Mouse (Mus musculus) retina, postnatal 1 day (tissue): ENCODE results near the gene Arl8b.

ENCODE experiments used
- DNase-seq: peaks from one replicate; pipeline ENCODE4 v3.0.0-alpha.2; 2012

Gene Arl8b

GRCm38 (mm10) chr6:108785551-108785950, 2.7 kb downstream of the Arl8b start:
- no peak for DNase-seq

GRCm38 (mm10) chr6:108791498-108791897, 8.6 kb downstream of the Arl8b start:
- DNase-seq = no peak

GRCm38 (mm10) chr6:108795912-108796311, 13.0 kb downstream of the Arl8b start:
- no peak for DNase-seq

GRCm38 (mm10) chr6:108796706-108797105, 13.8 kb downstream of the Arl8b start:
- peak; percentile 20 for DNase-seq

- DNase-seq = no peak
Observed at GRCm38 (mm10) chr6:108805194-108805593, 22.3 kb downstream of the Arl8b start.

- no peak for DNase-seq
Observed at GRCm38 (mm10) chr6:108805871-108806270, 23.0 kb downstream of the Arl8b start.

GRCm38 (mm10) chr6:108807446-108807845, 24.5 kb downstream of the Arl8b start:
- no peak for DNase-seq

- no peak for DNase-seq
Observed at GRCm38 (mm10) chr6:108808786-108809185, 25.9 kb downstream of the Arl8b start.

GRCm38 (mm10) chr6:108810237-108810636, 27.3 kb downstream of the Arl8b start:
- no peak for DNase-seq

- no peak for DNase-seq
Observed at GRCm38 (mm10) chr6:108812134-108812533, 29.2 kb downstream of the Arl8b start.

- DNase-seq = no peak
Observed at GRCm38 (mm10) chr6:108817510-108817909, 34.6 kb downstream of the Arl8b start.

GRCm38 (mm10) chr6:108824816-108825545, 42.1 kb downstream of the Arl8b start:
- DNase-seq = no peak

- DNase-seq = no peak
Observed at GRCm38 (mm10) chr6:108826070-108826469, 43.2 kb downstream of the Arl8b start.

- peak; percentile 3 for DNase-seq
Observed at GRCm38 (mm10) chr6:108827336-108827920, 44.5 kb downstream of the Arl8b start.

- peak; percentile 96 for DNase-seq
Observed at GRCm38 (mm10) chr6:108828234-108828868, 45.5 kb downstream of the Arl8b start, which contains the start of gene Edem1. Gene Edem1, plus strand, starts transcription at chr6:108828641.

GRCm38 (mm10) chr6:108828872-108829271, 46.0 kb downstream of the Arl8b start:
- no peak for DNase-seq

- peak; percentile 8 for DNase-seq
Observed at GRCm38 (mm10) chr6:108829386-108830370, 46.8 kb downstream of the Arl8b start.

- DNase-seq = no peak
Observed at GRCm38 (mm10) chr6:108832170-108832569, 49.3 kb downstream of the Arl8b start.

- no peak for DNase-seq
Observed at GRCm38 (mm10) chr6:108832989-108833388, 50.1 kb downstream of the Arl8b start.

GRCm38 (mm10) chr6:108833963-108834697, 51.2 kb downstream of the Arl8b start:
- DNase-seq = no peak

GRCm38 (mm10) chr6:108835765-108836691, 53.1 kb downstream of the Arl8b start:
- no peak for DNase-seq
